Mouse (Mus musculus) E14TG2a.4 (cell line): ENCODE results near the gene Tbc1d4.
"Not testable (repeated sequence)": the region's sequence is repeated elsewhere in the genome, so short reads cannot be mapped to it uniquely, and the experiment has no call there.

Experiments used
- H3K27me3 ChIP-seq: 2 replicates; pipeline ENCODE4 v1.6.1; 2014; ENCODE audit warnings: low read length, control low read depth; ENCODE audit not compliant: insufficient read depth
- H3K36me3 ChIP-seq: 2 replicates; pipeline ENCODE4 v1.6.1; 2014; ENCODE audit warnings: low read length, control low read depth; ENCODE audit not compliant: insufficient read depth
- H3K4me1 ChIP-seq: replicated peaks from 2 replicates; pipeline ENCODE4 v1.6.1; 2014; ENCODE audit warnings: low read depth, low read length, control low read depth
- H3K4me3 ChIP-seq: replicated peaks from 2 replicates; pipeline ENCODE4 v1.5.1; 2014; ENCODE audit warnings: mild to moderate bottlenecking, low read length
- H3K9me3 ChIP-seq: 2 replicates; pipeline ENCODE4 v1.6.1; 2014; ENCODE audit warnings: low read length, control low read depth
- CTCF ChIP-seq: conservative IDR thresholded peaks from 2 replicates; pipeline ENCODE4 v1.5.1; 2014; ENCODE audit warnings: low read length
- NANOG ChIP-seq: IDR thresholded peaks from 2 replicates; pipeline ENCODE4 v1.6.1; 2014; ENCODE audit warnings: borderline replicate concordance, low read length, mixed read lengths
- POU5F1 ChIP-seq: IDR thresholded peaks from 2 replicates; pipeline ENCODE4 v1.6.1; 2014; ENCODE audit warnings: low read length, borderline replicate concordance

Gene Tbc1d4

DNA sequence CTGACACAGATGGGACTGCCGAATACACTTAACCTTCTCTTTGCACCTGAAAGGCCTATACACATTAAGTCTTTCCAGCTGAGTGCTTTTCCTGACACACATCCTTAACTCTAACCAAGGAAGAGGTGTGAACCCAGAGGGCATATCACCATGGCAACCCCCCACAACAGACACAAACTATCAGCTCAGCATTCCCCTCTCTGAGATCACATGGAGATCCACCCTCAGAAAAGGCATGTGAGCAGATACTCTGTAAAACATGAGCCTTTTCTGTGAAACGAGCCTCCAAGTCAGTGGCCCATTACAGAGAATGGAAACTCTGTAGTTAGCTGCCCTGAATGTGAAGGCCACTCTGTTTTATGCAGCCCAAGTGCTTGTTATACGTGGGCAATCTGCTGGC, 6.1 kb downstream of the Tbc1d4 start:
- Histone ChIP-seq H3K4me3 (no peak overlapping the region), H3K9me3 (no peaks in the 10 kb centered on the region), H3K4me1 (peaks cover 13% of the 10 kb centered on the region), H3K27me3 (peaks cover 24% of the 10 kb centered on the region), H3K36me3 (no peaks in the 10 kb centered on the region)
- TF ChIP-seq NANOG = no peak
- no peak for TF ChIP-seq CTCF
- no peak for TF ChIP-seq POU5F1

DNA sequence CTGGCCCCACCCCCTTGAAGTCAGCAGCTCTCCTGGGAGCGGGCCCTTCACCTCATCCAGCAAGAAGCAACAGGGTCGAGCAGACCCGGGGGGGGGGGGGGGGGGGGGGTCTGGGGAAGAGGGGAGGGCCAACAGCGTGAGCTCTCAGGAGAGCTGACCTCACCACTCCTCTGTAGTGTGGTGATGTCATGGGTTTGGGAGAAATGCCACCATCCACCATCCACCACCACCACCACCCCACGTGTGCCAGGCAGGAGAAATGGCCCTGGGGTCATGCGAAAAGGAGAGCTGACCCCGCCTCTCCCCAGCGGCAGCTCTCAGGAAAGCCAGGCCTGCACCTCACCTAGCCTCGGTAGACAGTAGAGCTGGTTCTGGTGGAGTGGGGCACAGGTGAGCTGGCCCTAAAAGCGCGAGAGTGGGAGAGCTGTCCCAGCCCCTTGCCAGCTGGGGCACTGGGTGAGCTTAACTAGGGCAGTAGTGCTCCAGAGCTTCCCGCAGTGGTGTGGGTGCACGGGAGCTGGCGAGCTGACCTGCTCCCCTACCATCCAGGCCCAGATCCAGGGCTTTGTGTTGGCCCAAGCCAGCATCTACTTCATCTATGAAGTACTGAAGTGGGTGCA, 11.8 kb downstream of the Tbc1d4 start:
- Histone ChIP-seq H3K4me3 (0 out of 2 replicates have a peak overlapping the region, but pooled peaks have one; percentile 10), H3K27me3 (no peaks in the 10 kb centered on the region), H3K9me3 (no peaks in the 10 kb centered on the region), H3K4me1 (peaks cover 5% of the 10 kb centered on the region), H3K36me3 (no peaks in the 10 kb centered on the region)
- no peak for TF ChIP-seq POU5F1

DNA sequence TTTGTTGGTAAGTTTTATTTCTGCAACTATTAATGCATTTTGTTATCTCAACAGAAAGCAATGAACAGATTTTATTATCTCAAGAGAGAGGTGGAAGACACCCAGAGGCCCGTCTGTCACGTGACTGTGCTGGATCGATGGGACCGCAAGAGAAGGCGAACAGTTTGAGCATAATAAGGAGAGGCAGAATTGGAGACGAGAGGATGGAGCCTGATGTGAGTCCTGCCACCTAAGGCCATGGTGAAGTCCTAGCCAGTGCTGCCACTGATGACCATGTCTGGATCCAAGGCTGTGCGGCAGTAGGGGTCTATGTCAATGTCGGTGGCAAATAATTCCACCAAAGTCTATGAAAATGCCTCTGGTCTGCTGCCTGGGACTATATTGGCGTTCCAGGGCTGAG, 12.3 kb downstream of the Tbc1d4 start:
- Histone ChIP-seq H3K4me1 (peaks cover 5% of the 10 kb centered on the region), H3K36me3 (no peaks in the 10 kb centered on the region), H3K9me3 (no peaks in the 10 kb centered on the region), H3K4me3 (no peak overlapping the region), H3K27me3 (no peaks in the 10 kb centered on the region)
- no peak for TF ChIP-seq CTCF
- no peak for TF ChIP-seq POU5F1
- TF ChIP-seq NANOG = no peak

DNA sequence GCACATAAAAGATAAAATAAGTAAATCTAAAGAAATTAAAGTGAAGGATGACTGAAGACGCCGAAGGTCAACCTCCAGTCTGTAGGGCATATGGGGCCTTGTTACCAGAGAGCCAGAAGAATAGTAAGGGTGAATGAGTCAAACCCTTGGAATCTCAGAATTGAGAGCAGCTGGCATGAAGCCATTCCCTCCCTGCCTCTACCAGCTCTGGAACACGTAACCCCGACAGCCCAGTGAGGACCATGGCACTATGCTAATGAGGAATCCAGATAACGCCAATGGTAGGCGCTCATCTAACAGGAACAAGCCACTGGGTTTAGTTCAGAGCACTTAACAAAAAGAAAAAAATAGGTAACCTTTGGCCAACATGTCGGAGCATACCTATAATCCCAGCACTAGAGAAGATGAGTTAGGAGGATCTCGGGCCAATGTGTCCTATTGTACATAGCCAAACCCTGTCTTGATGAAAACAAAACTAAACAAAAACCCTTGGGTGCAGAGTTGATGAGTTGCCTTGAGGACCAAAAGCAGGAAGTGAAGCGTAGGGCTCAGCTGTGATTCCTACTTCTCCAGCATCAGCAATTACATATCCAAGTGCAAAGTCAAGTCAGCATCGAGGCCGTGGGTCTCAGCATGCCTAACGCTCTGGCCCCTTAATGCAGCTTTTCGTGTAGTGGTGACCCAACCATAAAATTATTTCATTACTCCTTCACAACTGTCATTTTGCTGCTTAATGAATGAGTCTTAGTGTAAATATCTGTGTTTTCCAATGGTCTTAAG, 13.5 kb downstream of the Tbc1d4 start:
- H3K27me3 ChIP-seq = no peaks in the 10 kb centered on the region
- H3K36me3 ChIP-seq = no peaks in the 10 kb centered on the region
- H3K4me3 ChIP-seq = no peak overlapping the region
- H3K4me1 ChIP-seq = peaks cover 5% of the 10 kb centered on the region
- no peaks in the 10 kb centered on the region for H3K9me3 ChIP-seq
- TF ChIP-seq NANOG (no peak), CTCF (no peak), POU5F1 (no peak)

DNA sequence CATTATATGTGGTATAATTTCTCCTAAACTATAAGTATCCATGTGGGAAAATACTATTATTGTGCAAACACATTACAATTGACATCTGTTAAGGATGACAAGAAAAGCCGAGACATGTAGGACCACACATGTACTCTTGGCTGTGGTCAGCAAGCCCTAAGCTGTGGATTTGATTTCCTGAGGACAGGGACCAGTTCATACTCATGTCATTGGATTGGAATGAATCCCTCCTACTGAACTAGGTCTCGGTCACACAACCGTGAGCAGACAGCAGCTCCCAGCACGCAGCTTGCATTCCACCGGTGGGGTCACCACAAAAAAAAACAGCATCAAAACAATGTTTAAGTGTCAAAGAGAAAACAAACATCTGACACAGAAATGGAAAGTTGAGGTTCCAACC, 15.0 kb downstream of the Tbc1d4 start:
- no peaks in the 10 kb centered on the region for H3K27me3 ChIP-seq
- peaks cover 6% of the 10 kb centered on the region; the same call in 1 of the 2 replicates for H3K9me3 ChIP-seq
- peaks cover 5% of the 10 kb centered on the region for H3K4me1 ChIP-seq
- no peaks in the 10 kb centered on the region for H3K36me3 ChIP-seq
- H3K4me3 ChIP-seq = no peak overlapping the region
- TF ChIP-seq NANOG = no peak
- no peak for TF ChIP-seq CTCF
- no peak for TF ChIP-seq POU5F1

DNA sequence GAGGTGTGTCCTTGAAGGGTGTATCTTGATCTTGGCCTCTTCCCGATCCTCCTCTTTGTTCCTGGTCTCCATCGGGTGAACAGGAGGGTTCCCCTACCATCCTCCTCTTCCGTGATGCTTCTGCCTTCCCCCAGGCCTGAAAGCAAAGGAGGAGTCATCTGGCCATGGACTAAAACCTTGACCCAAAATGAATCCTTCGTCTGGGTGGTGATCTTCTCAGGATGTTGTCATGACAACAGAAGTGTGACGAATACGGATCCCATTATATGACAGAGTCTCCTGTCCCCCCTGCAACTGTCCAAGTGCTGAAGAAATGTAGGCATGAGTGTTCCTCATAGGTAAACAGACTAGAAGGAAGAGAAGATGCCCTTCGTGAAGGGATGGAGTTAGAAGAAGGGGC, 15.7 kb downstream of the Tbc1d4 start:
- Histone ChIP-seq H3K4me1 (peaks cover 5% of the 10 kb centered on the region), H3K27me3 (no peaks in the 10 kb centered on the region), H3K36me3 (no peaks in the 10 kb centered on the region), H3K9me3 (peaks cover 6% of the 10 kb centered on the region; the same call in 1 of the 2 replicates), H3K4me3 (no peak overlapping the region)
- TF ChIP-seq NANOG (no peak), POU5F1 (no peak), CTCF (no peak)

DNA sequence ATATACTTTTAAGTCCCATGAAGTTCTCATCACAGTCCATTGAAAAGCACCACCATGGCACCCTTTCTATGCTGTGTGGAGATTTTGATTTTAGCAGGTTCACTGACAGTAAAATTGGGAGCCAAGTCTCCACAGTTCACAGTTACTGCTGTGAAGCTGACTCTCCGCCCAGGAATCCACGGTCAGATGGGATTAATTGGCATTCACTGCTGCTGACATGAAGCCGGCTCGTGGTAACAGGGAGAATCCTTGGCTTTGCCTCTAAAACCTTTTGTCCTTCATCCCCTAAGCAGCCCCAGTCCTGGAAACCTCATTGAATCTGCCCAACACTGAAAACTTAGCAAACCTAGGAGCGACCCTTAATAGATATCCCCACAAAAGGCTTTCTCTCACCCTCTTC, 17.9 kb downstream of the Tbc1d4 start:
- peaks cover 11% of the 10 kb centered on the region; the same call in 1 of the 2 replicates for H3K9me3 ChIP-seq
- TF ChIP-seq NANOG = no peak
- TF ChIP-seq CTCF = no peak
- no peak for TF ChIP-seq POU5F1
- H3K27me3 ChIP-seq = no peaks in the 10 kb centered on the region
- no peaks in the 10 kb centered on the region for H3K36me3 ChIP-seq
- no peaks in the 10 kb centered on the region for H3K4me1 ChIP-seq
- no peak overlapping the region for H3K4me3 ChIP-seq

DNA sequence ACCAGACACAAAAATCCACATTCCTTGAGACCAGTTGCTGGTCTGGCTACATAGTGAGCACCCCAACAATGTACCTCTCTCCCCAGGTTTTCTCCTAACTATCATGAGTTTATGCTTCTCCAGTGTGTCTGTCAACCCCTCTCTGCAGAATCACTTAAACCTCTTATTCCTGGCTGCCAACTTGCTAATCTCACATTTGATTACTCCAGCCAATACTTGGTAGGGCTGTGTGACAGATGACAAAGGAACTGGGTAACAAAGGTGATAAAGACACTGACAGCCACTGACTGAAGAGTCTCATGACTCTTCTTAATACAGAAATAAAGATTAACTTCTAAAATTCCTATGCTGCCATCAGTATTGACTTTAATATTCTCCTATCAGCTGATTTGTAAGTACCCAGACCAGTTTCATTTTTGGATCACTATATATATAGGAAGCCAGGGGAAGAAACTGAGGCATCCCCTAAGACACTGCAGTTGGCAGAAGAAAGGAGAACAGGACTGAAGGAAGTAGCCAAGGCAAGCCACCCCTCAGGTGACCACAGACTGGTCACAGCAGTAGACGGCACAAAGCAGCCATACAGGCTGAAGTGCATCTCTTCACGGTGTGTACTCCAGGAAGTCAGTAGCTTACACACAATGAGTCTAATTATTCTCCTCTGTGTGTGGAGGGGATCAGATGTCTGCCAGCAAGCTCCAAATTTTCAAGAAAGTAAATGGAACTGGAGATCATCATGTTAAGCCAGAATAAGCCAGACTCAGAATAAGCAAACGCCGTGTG, 20.6 kb downstream of the Tbc1d4 start:
- H3K4me3 ChIP-seq, H3K27me3 ChIP-seq, H3K4me1 ChIP-seq, H3K36me3 ChIP-seq: not testable (repeated sequence)
- H3K9me3 ChIP-seq = peaks cover 32% of the 10 kb centered on the region

DNA sequence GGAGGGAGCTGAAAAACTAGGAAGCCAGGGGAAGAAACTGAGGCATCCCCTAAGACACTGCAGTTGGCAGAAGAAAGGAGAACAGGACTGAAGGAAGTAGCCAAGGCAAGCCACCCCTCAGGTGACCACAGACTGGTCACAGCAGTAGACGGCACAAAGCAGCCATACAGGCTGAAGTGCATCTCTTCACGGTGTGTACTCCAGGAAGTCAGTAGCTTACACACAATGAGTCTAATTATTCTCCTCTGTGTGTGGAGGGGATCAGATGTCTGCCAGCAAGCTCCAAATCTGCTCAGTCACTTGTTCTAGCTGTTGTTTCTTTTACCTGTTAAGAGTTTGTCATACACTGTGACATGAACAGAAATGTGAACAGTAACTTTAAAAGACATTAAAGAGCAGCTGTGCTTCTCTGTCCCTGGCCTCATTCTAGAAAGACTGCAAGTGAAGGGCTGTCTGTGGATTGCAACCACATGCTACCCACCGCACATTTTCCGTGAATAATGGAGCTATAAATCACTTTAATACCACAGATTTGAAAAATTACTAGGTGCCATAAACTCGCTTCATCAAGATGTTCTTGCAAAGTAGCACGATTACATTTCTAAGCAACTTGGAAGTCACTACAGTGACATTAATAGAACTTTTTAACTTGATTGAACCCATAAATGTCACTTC, 21.5 kb downstream of the Tbc1d4 start:
- H3K9me3 ChIP-seq = peaks cover 35% of the 10 kb centered on the region
- H3K4me1 ChIP-seq, H3K27me3 ChIP-seq, H3K36me3 ChIP-seq, H3K4me3 ChIP-seq: not testable (repeated sequence)
